Mouse (Mus musculus) midbrain, embryonic 16.5 days (tissue): Measurements from ENCODE around the gene Myo19. TPM values are rescaled to one million over a fixed set of nuclear protein-coding genes. Genes with fewer than 3 reads are reported as not detected.
A peak's percentile ranks its signal among the peaks of the same experiment; 100 is the strongest.

Experiments used
- ATAC-seq: fragments of 200-750 bp; cut with Nextera tagmentation; 2 replicates; pipeline ENCODE4 v1.8.0; 2017; ENCODE audit warnings: moderate TSS enrichment
- H3K27ac ChIP-seq: fragments of 300-500 bp; sonication (generic); 2 replicates; pipeline ENCODE4 v1.5.1; 2014; ENCODE audit warnings: mild to moderate bottlenecking, low read length, mixed read lengths
- H3K27me3 ChIP-seq: fragments of 300-500 bp; sonication (generic); 2 replicates; pipeline ENCODE4 v1.6.1; 2014; ENCODE audit warnings: low read depth, low read length, mixed read lengths; ENCODE audit not compliant: control insufficient read depth, insufficient read depth
- H3K36me3 ChIP-seq: fragments of 300-500 bp; sonication (generic); 2 replicates; pipeline ENCODE4 v1.6.1; 2014; ENCODE audit warnings: mild to moderate bottlenecking, low read length, moderate library complexity, mixed read lengths; ENCODE audit not compliant: control insufficient read depth, insufficient read depth
- H3K4me1 ChIP-seq: fragments of 300-500 bp; sonication (generic); 2 replicates; pipeline ENCODE4 v1.6.1; 2014; ENCODE audit warnings: mild to moderate bottlenecking, low read length, mixed read lengths; ENCODE audit not compliant: control insufficient read depth, insufficient read depth
- H3K4me2 ChIP-seq: fragments of 300-500 bp; sonication (generic); 2 replicates; pipeline ENCODE4 v1.6.1; 2014; ENCODE audit warnings: mild to moderate bottlenecking, low read length, mixed read lengths
- H3K4me3 ChIP-seq: fragments of 300-500 bp; sonication (generic); 2 replicates; pipeline ENCODE4 v1.5.1; 2014; ENCODE audit warnings: low read depth, mild to moderate bottlenecking, low read length, moderate library complexity, mixed read lengths
- H3K9ac ChIP-seq: fragments of 300-500 bp; sonication (generic); 2 replicates; pipeline ENCODE4 v1.6.1; 2014; ENCODE audit warnings: low read depth, low read length, mixed read lengths
- H3K9me3 ChIP-seq: fragments of 300-500 bp; sonication (generic); replicated peaks from 2 replicates; pipeline ENCODE4 v1.6.1; 2014; ENCODE audit warnings: mild to moderate bottlenecking, low read length, mixed read lengths; ENCODE audit not compliant: control insufficient read depth, poor library complexity, severe bottlenecking
- WGBS: fragments of 180-500 bp; shearing (Covaris S2); extraction: QIAGEN DNeasy Blood & Tissue Kit; methylation state at CpG from one replicate; pipeline ENCODE4 v1.1.7; 2014; 5-methylcytosine and 5-hydroxymethylcytosine counted together
- polyA plus RNA-seq: library from polyadenylated mRNA; unstranded; fragments of >200 nt; fragmentation: Nextera tagmentation; extraction: Ambion mirVana; gene quantifications from 2 replicates; pipeline ENCODE4 v1.2.1, GENCODE M21; 2015

Gene Myo19
- polyA plus RNA-seq, 1 experiment from 2014 or later = 5.3 TPM

DNA sequence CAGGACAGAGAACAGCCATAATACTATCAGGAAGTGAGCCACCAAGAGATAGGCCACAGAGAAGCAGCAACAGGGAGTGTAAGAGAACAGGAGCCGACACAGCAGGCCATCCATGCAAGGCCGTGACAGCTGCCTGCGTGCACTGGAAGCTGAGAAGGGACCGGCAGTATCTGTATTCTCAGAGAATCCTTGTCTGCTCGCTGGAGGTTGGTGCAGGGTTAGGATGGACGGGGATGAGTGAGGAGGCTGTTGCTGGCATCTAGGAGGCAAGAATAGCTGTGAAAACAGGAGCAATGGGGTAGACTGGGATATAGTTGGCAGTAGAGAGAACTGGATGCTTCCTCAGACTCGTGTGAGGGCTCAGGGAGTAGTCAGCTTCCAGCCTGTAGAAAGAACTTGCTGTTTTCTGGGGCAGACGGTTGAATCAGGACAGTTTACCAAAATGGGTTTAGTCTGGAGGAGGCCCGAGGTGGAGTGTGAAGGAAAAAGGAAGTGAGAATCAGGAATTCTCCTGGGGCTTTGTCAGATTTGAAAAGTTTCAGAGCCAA is 24.7 kb downstream of the Myo19 start:
- no peak overlapping the region for H3K9ac ChIP-seq
- no peak overlapping the region for H3K27ac ChIP-seq
- no peak overlapping the region for H3K4me3 ChIP-seq
- no peak overlapping the region for H3K4me2 ChIP-seq
- WGBS = 91% methylated on average over 9 of the region's 9 CpGs
- ATAC-seq = no peak
- H3K36me3 ChIP-seq = peaks cover 56% of the 10 kb centered on the region
- no peaks in the 10 kb centered on the region for H3K4me1 ChIP-seq
- H3K9me3 ChIP-seq = no peaks in the 10 kb centered on the region
- H3K27me3 ChIP-seq = no peaks in the 10 kb centered on the region

DNA sequence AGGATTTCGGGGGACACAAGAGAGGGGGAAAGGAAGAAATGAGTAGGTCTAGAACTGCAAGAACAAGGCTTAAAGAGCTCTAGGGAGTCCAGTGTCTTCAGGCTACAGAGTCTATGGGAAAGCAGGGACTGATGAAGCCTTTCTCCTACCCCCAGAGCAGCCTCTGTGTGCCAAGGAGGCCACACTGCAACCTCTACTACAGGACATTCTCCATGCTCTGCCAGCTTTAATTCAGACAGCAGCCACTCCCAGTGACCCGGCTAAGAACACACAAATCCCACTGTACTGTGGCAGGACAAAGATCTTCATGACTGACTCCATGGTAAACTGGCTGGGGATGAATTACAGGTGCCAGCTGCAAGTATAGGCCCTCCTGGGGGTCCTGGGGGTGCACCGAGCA is 27.1 kb downstream of the Myo19 start:
- H3K4me3 ChIP-seq = no peak overlapping the region
- 84% methylated on average over 3 of the region's 3 CpGs for WGBS
- no peak overlapping the region for H3K9ac ChIP-seq
- H3K4me1 ChIP-seq = no peaks in the 10 kb centered on the region
- H3K27me3 ChIP-seq = no peaks in the 10 kb centered on the region
- ATAC-seq = no peak
- H3K9me3 ChIP-seq = no peaks in the 10 kb centered on the region
- no peak overlapping the region for H3K4me2 ChIP-seq
- H3K36me3 ChIP-seq = peaks cover 57% of the 10 kb centered on the region
- H3K27ac ChIP-seq = no peak overlapping the region

DNA sequence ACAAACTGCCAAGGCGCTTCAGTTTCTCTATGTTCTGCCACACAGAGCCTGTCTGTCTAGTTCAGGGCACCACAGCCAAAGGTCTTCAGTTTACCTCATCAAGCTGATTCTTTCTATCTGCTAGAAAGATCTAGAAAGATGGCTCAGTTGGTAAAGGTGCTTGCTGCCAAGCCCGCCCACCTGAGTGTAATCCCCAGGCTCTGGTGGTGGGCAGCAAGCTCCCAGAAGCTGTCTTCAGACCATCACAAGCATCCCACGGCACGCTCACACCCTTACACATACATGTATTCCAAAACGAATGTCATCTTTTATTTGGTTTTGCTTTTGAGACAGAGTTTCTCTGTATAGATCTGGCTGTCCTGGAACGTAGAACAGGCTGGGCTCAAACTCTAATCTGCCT is 28.5 kb downstream of the Myo19 start:
- WGBS = 95% methylated on average over 6 of the region's 6 CpGs
- Histone ChIP-seq H3K4me3 (no peak overlapping the region), H3K27me3 (no peaks in the 10 kb centered on the region), H3K27ac (no peak overlapping the region), H3K4me2 (no peak overlapping the region), H3K4me1 (no peaks in the 10 kb centered on the region), H3K9ac (no peak overlapping the region), H3K9me3 (no peaks in the 10 kb centered on the region), H3K36me3 (peaks cover 46% of the 10 kb centered on the region)
- ATAC-seq = no peak

DNA sequence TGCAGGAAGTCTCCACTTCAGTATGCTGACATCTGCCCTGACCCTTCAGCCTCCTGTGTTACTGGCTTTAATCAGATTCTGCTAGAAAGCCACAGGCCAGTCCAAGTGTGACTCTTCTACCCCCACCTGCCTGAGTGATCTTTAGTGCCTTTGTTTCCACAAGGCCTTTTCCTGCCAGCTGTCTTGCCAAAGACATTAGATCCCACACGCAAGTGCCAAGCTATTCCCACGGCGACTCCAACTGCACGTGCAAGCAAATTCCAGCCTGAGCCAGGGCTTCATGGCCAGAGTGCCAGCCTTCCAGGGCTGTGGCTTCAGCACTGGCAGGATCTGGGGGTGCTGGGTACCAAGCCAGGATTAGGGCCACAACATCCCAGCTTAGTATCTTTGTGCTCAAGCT is 30.5 kb downstream of the Myo19 start:
- Histone ChIP-seq H3K27me3 (no peaks in the 10 kb centered on the region), H3K27ac (no peak overlapping the region), H3K4me3 (no peak overlapping the region), H3K36me3 (peaks cover 46% of the 10 kb centered on the region), H3K9ac (no peak overlapping the region), H3K4me2 (no peak overlapping the region), H3K9me3 (no peaks in the 10 kb centered on the region), H3K4me1 (peaks cover 11% of the 10 kb centered on the region)
- no peak for ATAC-seq
- WGBS = 91% methylated on average over 4 of the region's 4 CpGs

DNA sequence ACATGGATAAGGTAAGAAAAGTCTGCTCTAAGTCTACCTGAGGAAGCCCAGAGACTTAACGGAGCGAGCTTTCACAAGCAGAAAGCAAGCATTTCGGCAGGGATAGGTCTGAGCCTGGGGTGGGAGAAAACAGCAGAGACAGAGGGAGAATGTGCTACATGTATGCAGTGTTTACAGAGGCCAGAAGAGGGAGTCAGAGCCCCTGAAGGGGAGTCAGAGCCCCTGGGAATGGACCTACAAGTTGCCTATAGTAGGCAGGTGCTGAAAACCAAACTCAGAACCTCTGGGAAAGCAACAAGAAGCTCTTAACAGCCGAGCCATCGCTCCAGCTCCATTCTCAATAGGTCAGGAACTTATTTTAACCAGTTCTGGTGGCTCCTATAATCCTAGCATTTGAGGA is 34.7 kb downstream of the Myo19 start:
- peaks cover 14% of the 10 kb centered on the region for H3K36me3 ChIP-seq
- H3K4me2 ChIP-seq = no peak overlapping the region
- H3K4me3 ChIP-seq = no peak overlapping the region
- H3K27ac ChIP-seq = no peak overlapping the region
- ATAC-seq = no peak
- peaks cover 18% of the 10 kb centered on the region for H3K4me1 ChIP-seq
- H3K9me3 ChIP-seq = no peaks in the 10 kb centered on the region
- 78% methylated on average over 5 of the region's 5 CpGs for WGBS
- no peak overlapping the region for H3K9ac ChIP-seq
- H3K27me3 ChIP-seq = no peaks in the 10 kb centered on the region

DNA sequence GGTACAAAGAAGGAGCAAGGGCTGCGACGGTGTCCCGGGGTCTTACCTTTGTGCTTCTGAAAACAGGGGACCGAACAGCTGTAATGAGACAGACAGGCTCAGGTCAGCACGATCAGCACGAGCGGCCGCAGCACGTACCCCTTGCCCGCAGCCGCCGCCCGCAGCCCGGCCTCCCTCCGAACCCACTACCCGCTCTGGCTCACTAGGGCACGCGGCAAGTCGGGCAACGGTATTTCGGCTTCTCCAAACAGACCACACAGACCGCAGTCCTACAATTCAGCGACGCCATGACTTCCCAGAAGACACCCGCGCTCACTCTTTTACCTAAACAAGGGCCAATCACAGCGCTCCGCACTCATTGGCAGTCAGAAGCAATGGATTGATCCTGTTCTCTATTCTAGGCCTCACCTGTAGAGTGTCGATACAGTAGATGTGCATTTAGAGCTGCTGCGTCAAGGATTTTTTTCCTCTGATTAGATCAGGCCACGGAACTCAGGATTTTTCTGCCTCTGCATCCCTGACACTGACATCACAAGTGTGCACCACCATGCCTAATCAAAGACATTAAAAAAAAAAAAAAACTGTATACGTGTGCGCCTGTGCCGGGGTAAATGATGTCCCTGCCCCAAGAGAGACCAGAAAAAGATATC is 36.2 kb downstream of the Myo19 start, which contains the start of gene Znhit3:
Gene Znhit3 (minus strand): TSS at position 314 of the 650 bp plus-strand sequence.
- peak within 1 kb of the TSS; percentile 85 for H3K9ac ChIP-seq
- 3% methylated on average over 34 of the region's 34 CpGs for WGBS
- peak; percentile 93 for ATAC-seq
- H3K27me3 ChIP-seq = no peaks in the 10 kb centered on the region
- H3K9me3 ChIP-seq = no peaks in the 10 kb centered on the region
- peak within 1 kb of the TSS; percentile 96 for H3K4me3 ChIP-seq
- peak within 1 kb of the TSS; percentile 61 for H3K27ac ChIP-seq
- peak within 1 kb of the TSS; percentile 82 for H3K4me2 ChIP-seq
- peaks cover 18% of the 10 kb centered on the region for H3K4me1 ChIP-seq
- peaks cover 2% of the 10 kb centered on the region for H3K36me3 ChIP-seq

DNA sequence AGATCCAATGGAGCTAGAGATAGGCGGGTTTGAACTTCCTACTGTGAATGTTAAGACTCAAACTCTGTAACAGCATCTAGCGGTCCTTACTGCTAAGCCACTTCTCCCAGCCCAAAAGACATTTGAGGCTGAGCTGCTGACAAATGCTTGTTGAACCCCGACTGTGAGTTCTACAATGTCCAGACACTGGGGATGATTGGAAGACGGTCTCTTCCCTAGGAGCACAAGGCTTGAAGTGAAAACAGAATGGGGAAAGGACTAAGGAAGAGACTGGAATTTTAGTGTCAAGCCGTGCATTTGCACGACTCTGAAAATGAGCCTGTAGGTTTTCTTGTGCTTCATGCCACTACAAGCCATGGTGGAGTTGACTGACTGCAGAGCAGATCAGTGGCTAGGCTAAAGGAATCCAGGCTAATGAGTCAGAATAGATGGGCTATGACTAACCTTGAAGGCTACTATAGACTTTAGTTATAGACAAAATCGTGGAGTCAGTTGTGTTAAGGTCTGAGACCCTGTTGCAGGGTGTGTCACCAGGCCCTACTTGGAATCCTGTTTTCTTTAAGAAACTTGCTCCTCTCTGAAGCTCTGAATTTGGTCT is 36.9 kb downstream of the Myo19 start:
- 57% methylated on average over 7 of the region's 7 CpGs for WGBS
- H3K4me2 ChIP-seq = peak overlapping the region; percentile 51
- no peaks in the 10 kb centered on the region for H3K27me3 ChIP-seq
- peak overlapping the region; percentile 61 for H3K27ac ChIP-seq
- no peaks in the 10 kb centered on the region; the same call in 1 of the 2 replicates for H3K36me3 ChIP-seq
- H3K9me3 ChIP-seq = no peaks in the 10 kb centered on the region
- H3K4me3 ChIP-seq = peak overlapping the region; percentile 96
- peak; percentile 10; the same call in 1 of the 2 replicates for ATAC-seq
- H3K9ac ChIP-seq = peak overlapping the region; percentile 52; the same call in 1 of the 2 replicates
- H3K4me1 ChIP-seq = peaks cover 18% of the 10 kb centered on the region

DNA sequence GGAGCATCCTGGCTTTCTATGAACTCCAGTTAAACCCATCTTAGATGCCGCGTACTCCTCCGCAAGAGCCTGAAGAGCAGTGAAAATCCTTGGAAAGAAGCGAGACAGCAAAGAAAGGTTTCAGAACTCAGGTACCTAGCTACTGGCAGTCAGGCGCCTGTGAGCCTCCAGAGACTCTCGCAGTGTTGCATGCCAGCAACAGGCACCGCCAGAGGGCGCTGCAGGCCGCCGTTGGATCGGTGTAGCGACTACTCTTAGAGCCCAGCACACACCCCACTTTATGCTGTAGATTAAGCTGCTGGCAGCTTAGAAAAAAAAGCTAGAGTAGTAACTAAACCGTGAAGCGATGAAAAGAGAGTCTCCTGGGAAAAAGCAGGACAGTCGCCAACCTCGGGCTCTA is 38.5 kb downstream of the Myo19 start:
- peak overlapping the region; percentile 33 for H3K4me2 ChIP-seq
- no peak overlapping the region for H3K9ac ChIP-seq
- H3K4me3 ChIP-seq = no peak overlapping the region
- 6% methylated on average over 16 of the region's 16 CpGs for WGBS
- H3K27me3 ChIP-seq = no peaks in the 10 kb centered on the region
- peaks cover 18% of the 10 kb centered on the region for H3K4me1 ChIP-seq
- H3K27ac ChIP-seq = no peak overlapping the region
- ATAC-seq = peak; percentile 79; the same call in 1 of the 2 replicates
- no peaks in the 10 kb centered on the region for H3K9me3 ChIP-seq
- no peaks in the 10 kb centered on the region for H3K36me3 ChIP-seq

DNA sequence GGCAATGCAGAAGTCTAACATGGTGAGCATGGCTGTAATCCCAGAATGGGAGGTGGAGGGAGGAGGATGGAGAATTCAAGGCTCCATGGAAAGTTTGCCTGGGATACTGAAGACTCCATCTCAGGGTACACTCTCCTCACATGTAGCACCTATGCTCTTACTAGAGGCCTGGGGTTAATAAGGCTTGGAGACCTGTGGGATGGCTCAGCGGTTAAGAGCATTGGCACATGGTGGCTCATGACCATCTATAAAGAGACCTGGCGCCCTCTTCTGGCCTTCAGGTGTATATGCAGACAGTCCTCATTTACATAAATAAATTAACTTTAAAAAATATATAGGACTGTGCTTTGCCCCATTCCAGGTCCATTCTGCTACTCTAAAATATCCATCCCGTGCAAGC is 39.3 kb downstream of the Myo19 start:
- no peak overlapping the region for H3K4me3 ChIP-seq
- H3K9me3 ChIP-seq = no peaks in the 10 kb centered on the region
- no peak for ATAC-seq
- H3K4me1 ChIP-seq = peaks cover 16% of the 10 kb centered on the region
- no peak overlapping the region for H3K4me2 ChIP-seq
- WGBS = 40% methylated on average over 3 of the region's 3 CpGs
- no peaks in the 10 kb centered on the region for H3K36me3 ChIP-seq
- H3K27ac ChIP-seq = no peak overlapping the region
- H3K27me3 ChIP-seq = no peaks in the 10 kb centered on the region
- no peak overlapping the region for H3K9ac ChIP-seq
